Mouse (Mus musculus): ENCODE data around the gene Tymp. TPM values are rescaled to one million over a fixed set of nuclear protein-coding genes. Genes with fewer than 3 reads are reported as not detected.

Tymp gene
- 0.82 and 1.4 TPM in 2 replicates for polyA plus RNA-seq (2015; fragmentation: Nextera tagmentation; extraction: Ambion mirVana)

GRCm38 (mm10) chr15:89376957-89377356 lies at the start of gene Tymp:
Gene Tymp, minus strand, starts transcription at chr15:89377039.

GRCm38 (mm10) chr15:89425711-89426121 lies 48.9 kb upstream of the Tymp start, which contains the start of gene Cpt1b:
Gene Cpt1b, minus strand, starts transcription at chr15:89425863.

GRCm38 (mm10) chr15:89410118-89410517 lies 33.3 kb upstream of the Tymp start, which contains the start of gene Syce3:
Gene Syce3, minus strand, starts transcription at chr15:89410503.

GRCm38 (mm10) chr15:89384617-89385016 lies 7.8 kb upstream of the Tymp start, which contains the start of gene Klhdc7b:
Gene Klhdc7b, plus strand, starts transcription at chr15:89384917.

GRCm38 (mm10) chr15:89378831-89379401 lies 2.1 kb upstream of the Tymp start, which contains the start of gene Odf3b:
Gene Odf3b, minus strand, starts transcription at chr15:89379282.

GRCm38 (mm10) chr15:89373762-89374248 lies 3.0 kb downstream of the Tymp start, which contains the start of gene Sco2:
Gene Sco2, minus strand, starts transcription at chr15:89373846.

GRCm38 (mm10) chr15:89355241-89356187 lies 21.3 kb downstream of the Tymp start, which contains the start of the genes Lmf2 and Ncaph2:
Gene Lmf2, minus strand, starts transcription at chr15:89355659.
Gene Ncaph2, plus strand, starts transcription at chr15:89355719.

GRCm38 (mm10) chr15:89334271-89334670 lies 42.6 kb downstream of the Tymp start, which contains the start of gene Miox:
Gene Miox, plus strand, starts transcription at chr15:89334398.

GRCm38 (mm10) chr15:89322670-89323522 lies 53.9 kb downstream of the Tymp start, which contains the start of gene Adm2:
Gene Adm2, plus strand, starts transcription at chr15:89322720.

Other genes starting within 250 kb of the Tymp start
- gene Hdac10, start 248.3 kb downstream of the Tymp start, polyA plus RNA-seq (2015; fragmentation: Nextera tagmentation; extraction: Ambion mirVana) = 11.4 and 11.9 TPM in 2 replicates
- gene Mapk12, start 236.3 kb downstream of the Tymp start, polyA plus RNA-seq (2015; fragmentation: Nextera tagmentation; extraction: Ambion mirVana) = 1.8 and 2.3 TPM in 2 replicates
- gene Mapk11, start 227.4 kb downstream of the Tymp start, polyA plus RNA-seq (2015; fragmentation: Nextera tagmentation; extraction: Ambion mirVana) = 0.87 and 1.3 TPM in 2 replicates
- 25.8 and 35.7 TPM in 2 replicates for gene Plxnb2, start 196.3 kb downstream of the Tymp start, polyA plus RNA-seq (2015; fragmentation: Nextera tagmentation; extraction: Ambion mirVana)
- gene Dennd6b, start 180.5 kb downstream of the Tymp start, polyA plus RNA-seq (2015; fragmentation: Nextera tagmentation; extraction: Ambion mirVana) = 3.8 and 4.0 TPM in 2 replicates
- gene Ppp6r2, start 165.5 kb downstream of the Tymp start, polyA plus RNA-seq (2015; fragmentation: Nextera tagmentation; extraction: Ambion mirVana) = 46.2 and 46.5 TPM in 2 replicates
- 36.5 and 38.4 TPM in 2 replicates for gene Sbf1, start 61.7 kb downstream of the Tymp start, polyA plus RNA-seq (2015; fragmentation: Nextera tagmentation; extraction: Ambion mirVana)
- 0.16 TPM in 1 of 2 replicates, not detected in the other for gene Adm2, start 54.3 kb downstream of the Tymp start, polyA plus RNA-seq (2015; fragmentation: Nextera tagmentation; extraction: Ambion mirVana)
- gene Miox, start 42.6 kb downstream of the Tymp start, polyA plus RNA-seq (2015; fragmentation: Nextera tagmentation; extraction: Ambion mirVana) = not detected in 2 replicates
- gene Lmf2, start 21.4 kb downstream of the Tymp start, polyA plus RNA-seq (2015; fragmentation: Nextera tagmentation; extraction: Ambion mirVana) = 28.5 and 29.5 TPM in 2 replicates
- 134 and 143 TPM in 2 replicates for gene Ncaph2, start 21.3 kb downstream of the Tymp start, polyA plus RNA-seq (2015; fragmentation: Nextera tagmentation; extraction: Ambion mirVana)
- 4.5 and 4.6 TPM in 2 replicates for gene Sco2, start 3.2 kb downstream of the Tymp start, polyA plus RNA-seq (2015; fragmentation: Nextera tagmentation; extraction: Ambion mirVana)
- 4.3 and 4.7 TPM in 2 replicates for gene Odf3b, start 2.2 kb upstream of the Tymp start, polyA plus RNA-seq (2015; fragmentation: Nextera tagmentation; extraction: Ambion mirVana)
- gene Klhdc7b, start 7.9 kb upstream of the Tymp start, polyA plus RNA-seq (2015; fragmentation: Nextera tagmentation; extraction: Ambion mirVana) = 0.04 TPM in 1 of 2 replicates, not detected in the other
- gene Syce3, start 33.5 kb upstream of the Tymp start, polyA plus RNA-seq (2015; fragmentation: Nextera tagmentation; extraction: Ambion mirVana) = not detected in 2 replicates
- gene Cpt1b, start 48.8 kb upstream of the Tymp start, polyA plus RNA-seq (2015; fragmentation: Nextera tagmentation; extraction: Ambion mirVana) = 0.46 and 0.59 TPM in 2 replicates
- 3.5 and 3.7 TPM in 2 replicates for gene C730034F03Rik, start 52.5 kb upstream of the Tymp start, polyA plus RNA-seq (2015; fragmentation: Nextera tagmentation; extraction: Ambion mirVana)
- gene Gm44502, start 52.7 kb upstream of the Tymp start, polyA plus RNA-seq (2015; fragmentation: Nextera tagmentation; extraction: Ambion mirVana) = not detected in 2 replicates
- 42.4 and 51.5 TPM in 2 replicates for gene Chkb, start 52.9 kb upstream of the Tymp start, polyA plus RNA-seq (2015; fragmentation: Nextera tagmentation; extraction: Ambion mirVana)
- 0.06 TPM in 1 of 2 replicates, not detected in the other for gene Mapk8ip2, start 76.9 kb upstream of the Tymp start, polyA plus RNA-seq (2015; fragmentation: Nextera tagmentation; extraction: Ambion mirVana)
- 7.9 and 10.0 TPM in 2 replicates for gene Arsa, start 100.4 kb upstream of the Tymp start, polyA plus RNA-seq (2015; fragmentation: Nextera tagmentation; extraction: Ambion mirVana)
- gene Shank3, start 122.6 kb upstream of the Tymp start, polyA plus RNA-seq (2015; fragmentation: Nextera tagmentation; extraction: Ambion mirVana) = 1.9 and 2.1 TPM in 2 replicates
- gene Acr, start 191.3 kb upstream of the Tymp start, polyA plus RNA-seq (2015; fragmentation: Nextera tagmentation; extraction: Ambion mirVana) = 0.07 and 0.23 TPM in 2 replicates
- gene Rabl2, start 214.9 kb upstream of the Tymp start, polyA plus RNA-seq (2015; fragmentation: Nextera tagmentation; extraction: Ambion mirVana) = 8.0 and 9.7 TPM in 2 replicates